Mouse (Mus musculus): ENCODE measurements around the gene Bdh1.
"Not testable (repeated sequence)": the region's sequence is repeated elsewhere in the genome, so short reads cannot be mapped to it uniquely, and the experiment has no call there.

DNA sequence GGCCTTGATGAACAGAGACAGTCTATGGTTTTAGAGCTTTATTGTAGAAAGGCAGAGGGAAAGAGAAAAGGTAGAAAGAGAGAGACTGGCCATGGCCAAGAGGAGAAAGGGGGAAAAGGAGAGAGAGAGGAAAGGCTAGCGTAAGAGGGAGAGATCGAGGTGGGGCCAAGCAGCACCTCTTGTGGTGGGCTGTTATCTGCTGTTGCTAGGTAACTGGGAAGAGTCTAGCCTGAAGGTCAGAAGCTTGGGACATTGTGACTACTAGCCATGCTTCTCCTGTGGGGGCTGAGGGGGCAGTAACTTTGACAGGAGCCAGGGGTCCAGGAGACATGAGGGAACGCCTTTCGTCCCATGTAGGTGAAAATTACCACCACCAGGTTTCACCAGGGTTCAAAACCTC, 48.7 kb downstream of the Bdh1 start:
- TF ChIP-seq POLR2A (IDR thresholded peaks at IDR 0.05; ENCODE audit: borderline replicate concordance, insufficient read depth, low read length); CTCF (IDR thresholded peaks at IDR 0.05; ENCODE audit: borderline replicate concordance, insufficient read depth, low read depth, low read length): not testable (repeated sequence)

Measured in cerebellum, adult 2 months (tissue).